Mouse (Mus musculus) CH12.LX (cell line): ENCODE data around the gene Klf14. TPM values are rescaled to one million over a fixed set of nuclear protein-coding genes. Genes with fewer than 3 reads are reported as not detected.

Experiments
- DNase-seq: peaks from one replicate; pipeline ENCODE4 v3.0.0-alpha.2; 2013; ENCODE audit errors: extremely low read depth
- H3K27ac ChIP-seq: 2 replicates; pipeline ENCODE4 v1.5.1; 2012; ENCODE audit warnings: low read depth, mild to moderate bottlenecking, control low read depth, moderate library complexity; ENCODE audit not compliant: insufficient read depth
- H3K27me3 ChIP-seq: replicated peaks from 2 replicates; pipeline ENCODE3; 2012; ENCODE audit warnings: inconsistent platforms
- H3K36me3 ChIP-seq, 2 experiments: replicated peaks in 1 of 2; 2 replicates each; pipeline versions ENCODE3 to v1.6.1; 2012; ENCODE audit warnings: inconsistent platforms in 1 of 2, low read length in 1 of 2, mild to moderate bottlenecking in 1 of 2, mixed read lengths in 1 of 2, moderate library complexity in 1 of 2; ENCODE audit not compliant: control insufficient read depth in 1 of 2, insufficient read depth in 1 of 2
- H3K4me1 ChIP-seq, 2 experiments: 2 replicates each; pipeline ENCODE4 v1.6.1; 2012; ENCODE audit warnings: inconsistent platforms in 1 of 2, moderate library complexity in 1 of 2; ENCODE audit not compliant: insufficient read depth in 2 of 2, control insufficient read depth in 1 of 2
- H3K4me2 ChIP-seq: 2 replicates; pipeline ENCODE4 v1.6.1; 2012; ENCODE audit warnings: low read depth, mild to moderate bottlenecking, control low read depth; ENCODE audit not compliant: poor library complexity, insufficient read depth, severe bottlenecking
- H3K4me3 ChIP-seq, 3 experiments: fragments of 150-350 bp in 1 of 3; sonication (generic) in 1 of 3; replicated peaks in 1 of 3; 2 replicates each; pipeline versions ENCODE3 to v1.5.1; 2011 to 2012; ENCODE audit warnings: low read depth in 2 of 3, low read length in 2 of 3, mild to moderate bottlenecking in 2 of 3, moderate library complexity in 2 of 3, control low read depth in 1 of 3, improper control_type of control experiment in 1 of 3, inconsistent platforms in 1 of 3, mixed read lengths in 1 of 3; ENCODE audit not compliant: poor library complexity in 1 of 3
- H3K79me2 ChIP-seq: replicated peaks from 2 replicates; pipeline ENCODE4 v1.6.1; 2012; ENCODE audit warnings: mild to moderate bottlenecking, moderate library complexity; ENCODE audit not compliant: control insufficient read depth, poor library complexity, insufficient read depth, severe bottlenecking; ENCODE audit errors: extremely low read depth
- H3K9ac ChIP-seq: 2 replicates; pipeline ENCODE4 v1.6.1; 2012; ENCODE audit warnings: low read depth, mild to moderate bottlenecking, control low read depth, moderate library complexity; ENCODE audit not compliant: insufficient read depth
- H3K9me3 ChIP-seq: replicated peaks from 2 replicates; pipeline ENCODE3; 2012; ENCODE audit warnings: low read length, inconsistent platforms, mixed read lengths
- BHLHE40 ChIP-seq: IDR thresholded peaks from 2 replicates; pipeline ENCODE4 v1.6.1; 2011; ENCODE audit warnings: mild to moderate bottlenecking, low read depth, low read length, improper control_type of control experiment
- E2F4 ChIP-seq: IDR thresholded peaks from 2 replicates; pipeline ENCODE4 v1.6.1; 2011; ENCODE audit warnings: low read depth, low read length, improper control_type of control experiment; ENCODE audit not compliant: insufficient replicate concordance
- EP300 ChIP-seq: IDR thresholded peaks from 2 replicates; pipeline ENCODE4 v1.6.1; 2011; ENCODE audit warnings: low read length, improper control_type of control experiment
- ETS1 ChIP-seq: conservative IDR thresholded peaks from 2 replicates; pipeline ENCODE4 v1.6.1; 2012; ENCODE audit warnings: low read depth, mild to moderate bottlenecking, inconsistent platforms, low read length, improper control_type of control experiment, moderate library complexity
- IRF4 ChIP-seq: IDR thresholded peaks from 2 replicates; pipeline ENCODE4 v1.6.1; 2014; ENCODE audit warnings: low read depth, mild to moderate bottlenecking, inconsistent platforms, low read length, improper control_type of control experiment
- JUN ChIP-seq: IDR thresholded peaks from 2 replicates; pipeline ENCODE4 v1.6.1; 2011; ENCODE audit warnings: low read depth, mild to moderate bottlenecking, low read length, improper control_type of control experiment, moderate library complexity; ENCODE audit not compliant: insufficient read depth
- MAZ ChIP-seq: IDR thresholded peaks from 2 replicates; pipeline ENCODE4 v1.6.1; 2012; ENCODE audit warnings: low read depth, mild to moderate bottlenecking, inconsistent platforms, low read length, improper control_type of control experiment, moderate library complexity
- MEF2A ChIP-seq: IDR thresholded peaks from 2 replicates; pipeline ENCODE4 v1.6.1; 2014; ENCODE audit warnings: low read depth, mild to moderate bottlenecking, inconsistent platforms, low read length, improper control_type of control experiment, borderline replicate concordance
- NELFE ChIP-seq: IDR thresholded peaks from 2 replicates; pipeline ENCODE4 v1.6.1; 2011; ENCODE audit warnings: low read depth, low read length, improper control_type of control experiment
- PAX5 ChIP-seq: IDR thresholded peaks from 2 replicates; pipeline ENCODE4 v1.6.1; 2012; ENCODE audit warnings: low read length, inconsistent platforms, mixed read lengths
- POLR2A ChIP-seq: IDR thresholded peaks from 2 replicates; pipeline ENCODE4 v1.6.1; 2011; ENCODE audit warnings: low read depth, mild to moderate bottlenecking, improper control_type of control experiment, low read length
- POLR2AphosphoS2 ChIP-seq: IDR thresholded peaks from 2 replicates; pipeline ENCODE4 v1.6.1; 2011; ENCODE audit warnings: low read depth, low read length, improper control_type of control experiment
- SMC3 ChIP-seq: IDR thresholded peaks from 2 replicates; pipeline ENCODE4 v1.6.1; 2011; ENCODE audit warnings: low read depth, low read length, improper control_type of control experiment
- TBP ChIP-seq: conservative IDR thresholded peaks from 2 replicates; pipeline ENCODE4 v1.6.1; 2011; ENCODE audit warnings: low read depth, low read length, improper control_type of control experiment
- TCF12 ChIP-seq: IDR thresholded peaks from 2 replicates; pipeline ENCODE4 v1.6.1; 2014; ENCODE audit warnings: low read depth, mild to moderate bottlenecking, inconsistent platforms, low read length, improper control_type of control experiment
- UBTF ChIP-seq: IDR thresholded peaks from 2 replicates; pipeline ENCODE4 v1.6.1; 2012; ENCODE audit warnings: low read depth, mild to moderate bottlenecking, inconsistent platforms, low read length, improper control_type of control experiment, moderate library complexity
- USF2 ChIP-seq: conservative IDR thresholded peaks from 2 replicates; pipeline ENCODE4 v1.6.1; 2011; ENCODE audit warnings: low read depth, low read length, improper control_type of control experiment
- ZNF384 ChIP-seq: IDR thresholded peaks from 2 replicates; pipeline ENCODE4 v1.6.1; 2012; ENCODE audit warnings: low read depth, low read length, improper control_type of control experiment, inconsistent platforms
- dilution Hi-C: fragments of 300-500 bp; cut with MboI; formaldehyde crosslinking; loops from 2 replicates; pipeline ENCODE4 v1.14.3; 2020; ENCODE audit warnings: low sequenced_read_pairs; ENCODE audit not compliant: extremely low pct_unique_long_range_greater_than_20kb, extremely low pct_ligation_motif_present
- in situ Hi-C: fragments of 300-500 bp; cut with MboI; formaldehyde crosslinking; loops from 3 replicates; pipeline ENCODE4 v1.14.3; 2019; ENCODE audit warnings: low sequenced_read_pairs, low pct_ligation_motif_present, low pct_unique_long_range_greater_than_20kb, mixed read lengths
- polyA plus RNA-seq: library from polyadenylated mRNA; unstranded; fragments of >175 nt; gene quantifications from 2 replicates; pipeline ENCODE4 v1.2.1, GENCODE M21; 2012; ENCODE audit warnings: low read depth; ENCODE audit not compliant: insufficient read length
- total RNA-seq, 2 experiments: library from RNA; depleted of rRNA; stranded (reverse); fragments of 300-350 nt in 1 of 2; fragments of >200 nt in 1 of 2; gene quantifications; 2 replicates each; pipeline ENCODE4 v1.2.3; 2012 to 2014

Gene Klf14
- total and polyA plus RNA-seq, 3 experiments: not detected

DNA sequence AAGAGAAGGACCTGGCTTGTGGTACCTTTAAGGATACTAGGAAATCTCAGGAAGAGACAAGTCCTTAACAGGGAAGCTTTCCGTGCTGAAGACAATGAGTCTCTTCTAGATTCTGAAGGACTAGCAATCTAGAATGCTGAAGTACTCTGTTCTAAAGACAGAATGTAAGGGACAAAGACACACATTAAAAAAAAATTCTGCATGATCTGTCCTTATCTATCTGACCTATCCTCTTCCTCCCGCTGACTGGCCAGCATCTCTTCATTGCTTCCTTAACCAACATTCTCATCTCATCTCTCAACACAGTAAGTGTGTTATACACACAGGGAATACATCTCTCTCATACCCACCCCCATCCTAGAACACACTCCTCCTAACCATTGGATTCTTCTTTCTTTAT is 43.4 kb downstream of the Klf14 start, which contains the start of gene Tsga13:
TSS of gene Tsga13 (minus strand) at position 101 of the 400 bp plus-strand sequence.
- H3K36me3 ChIP-seq: no peaks in the 10 kb centered on the region
- DNase-seq: no peak
- no peaks in the 10 kb centered on the region for H3K79me2 ChIP-seq
- dilution Hi-C loops: no loop called here
- H3K9ac ChIP-seq: no peak within 1 kb of the TSS
- no peak for TF ChIP-seq TCF12
- TF ChIP-seq POLR2AphosphoS2: no peak
- TF ChIP-seq ZNF384: no peak
- no peak for TF ChIP-seq BHLHE40
- no peak for TF ChIP-seq NELFE
- no peak for TF ChIP-seq SMC3
- no peak for TF ChIP-seq MAZ
- TF ChIP-seq UBTF: no peak
- no peak for TF ChIP-seq MEF2A
- TF ChIP-seq E2F4: no peak
- no peak for TF ChIP-seq USF2
- no peak for TF ChIP-seq JUN
- no peak for TF ChIP-seq POLR2A
- TF ChIP-seq TBP: no peak
- TF ChIP-seq EP300: no peak
- TF ChIP-seq ETS1: no peak
- H3K27me3 ChIP-seq: peaks cover 15% of the 10 kb centered on the region
- H3K4me2 ChIP-seq: no peak within 1 kb of the TSS
- no peak within 1 kb of the TSS for H3K4me3 ChIP-seq
- H3K27ac ChIP-seq: no peak within 1 kb of the TSS
- in situ Hi-C loops: no loop called here
- H3K4me1 ChIP-seq: no peaks in the 10 kb centered on the region
- no peaks in the 10 kb centered on the region for H3K9me3 ChIP-seq

DNA sequence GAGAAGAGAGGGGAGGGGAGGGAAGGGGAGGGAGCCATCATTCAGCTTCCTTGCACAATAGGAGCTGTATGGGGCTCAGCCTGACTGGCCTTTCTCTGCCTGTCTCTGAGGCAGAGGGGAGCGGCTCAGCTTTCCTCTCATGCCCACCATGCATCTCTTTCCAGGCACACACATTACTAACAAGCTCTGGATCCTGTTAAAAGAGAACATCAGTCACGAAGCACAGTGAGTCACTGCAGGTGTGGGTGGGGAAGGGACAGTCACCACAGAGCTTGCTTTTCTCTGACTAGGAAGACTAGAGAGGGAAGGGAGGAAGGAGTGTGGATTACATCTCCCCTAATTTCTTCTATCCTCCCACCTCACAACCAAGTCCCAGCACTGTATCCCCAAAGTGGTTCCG is 50.9 kb downstream of the Klf14 start:
- H3K79me2 ChIP-seq: no peaks in the 10 kb centered on the region
- in situ Hi-C loops: no loop called here
- H3K4me3 ChIP-seq: no peak overlapping the region
- no peak overlapping the region for H3K9ac ChIP-seq
- no peak overlapping the region for H3K4me2 ChIP-seq
- TF ChIP-seq BHLHE40: no peak
- no peak for TF ChIP-seq IRF4
- no peak for TF ChIP-seq PAX5
- no peak for TF ChIP-seq NELFE
- no peak for TF ChIP-seq POLR2A
- no peaks in the 10 kb centered on the region for H3K27me3 ChIP-seq
- dilution Hi-C loops: no loop called here
- peaks cover 0 to 9% of the 10 kb centered on the region in 2 experiments; a peak in 1 of 4 replicates for H3K4me1 ChIP-seq
- no peaks in the 10 kb centered on the region for H3K36me3 ChIP-seq
- no peaks in the 10 kb centered on the region for H3K9me3 ChIP-seq
- no peak for DNase-seq
- H3K27ac ChIP-seq: no peak overlapping the region

Other genes starting within 250 kb of the Klf14 start
- 0.08 and 0.13 TPM in 2 replicates for gene Mest, start 235.5 kb downstream of the Klf14 start, total RNA-seq (2012; rRNA removed)
- gene Mest, start 235.5 kb downstream of the Klf14 start, total RNA-seq (2014; rRNA removed): not detected in 2 replicates
- gene Mest, start 235.5 kb downstream of the Klf14 start, polyA plus RNA-seq: 0.42 TPM in 1 of 2 replicates, not detected in the other
- gene Copg2, start 62.3 kb downstream of the Klf14 start, total RNA-seq (2012; rRNA removed): 22.8 and 28.9 TPM in 2 replicates
- 42.8 and 43.7 TPM in 2 replicates for gene Copg2, start 62.3 kb downstream of the Klf14 start, total RNA-seq (2014; rRNA removed)
- 23.3 and 24.8 TPM in 2 replicates for gene Copg2, start 62.3 kb downstream of the Klf14 start, polyA plus RNA-seq
- not detected in 2 replicates for gene Tsga13, start 43.5 kb downstream of the Klf14 start, total RNA-seq (2012; rRNA removed)
- gene Tsga13, start 43.5 kb downstream of the Klf14 start, total RNA-seq (2014; rRNA removed): not detected in 2 replicates
- not detected in 2 replicates for gene Tsga13, start 43.5 kb downstream of the Klf14 start, polyA plus RNA-seq